Mouse (Mus musculus) cortical plate, adult 2 months (tissue): ENCODE measurements around the gene Palld.

Experiments
- CTCF ChIP-seq: fragments of 200-500 bp; IDR thresholded peaks from 2 replicates; pipeline ENCODE4 v1.5.1; 2011; ENCODE audit warnings: mild to moderate bottlenecking, control low read depth, low read length; ENCODE audit not compliant: insufficient read depth; ENCODE audit errors: extremely low read depth
- POLR2A ChIP-seq: fragments of 200-500 bp; IDR thresholded peaks from 2 replicates; pipeline ENCODE4 v1.6.1; 2011; ENCODE audit warnings: mild to moderate bottlenecking, low read length, control low read depth; ENCODE audit not compliant: insufficient read depth; ENCODE audit errors: extremely low read depth

DNA sequence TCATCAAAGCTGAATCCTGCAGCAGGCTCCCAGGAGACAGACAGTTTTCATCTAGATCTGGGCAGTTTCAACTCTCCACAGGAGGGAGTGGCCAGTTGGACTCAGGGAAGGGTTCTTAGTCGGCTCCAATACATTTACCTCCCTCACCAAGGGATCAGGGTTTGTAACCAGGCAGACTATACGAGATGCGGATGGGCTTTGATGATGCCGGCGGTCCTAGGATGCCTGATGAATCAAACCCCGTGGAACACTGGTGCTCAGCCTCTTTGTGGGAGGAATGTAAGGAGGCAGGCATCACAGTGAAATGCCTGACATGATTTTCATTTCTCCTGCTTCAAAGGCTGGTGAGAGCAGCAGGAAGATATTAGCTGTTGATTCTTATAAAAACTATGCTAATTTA is 347.1 kb downstream of the Palld start:
- TF ChIP-seq POLR2A (no peak), CTCF (no peak)
